Mouse (Mus musculus): Measurements from ENCODE around the gene Ift57.
A peak's percentile ranks its signal among the peaks of the same experiment; 100 is the strongest.

Ift57 gene

DNA sequence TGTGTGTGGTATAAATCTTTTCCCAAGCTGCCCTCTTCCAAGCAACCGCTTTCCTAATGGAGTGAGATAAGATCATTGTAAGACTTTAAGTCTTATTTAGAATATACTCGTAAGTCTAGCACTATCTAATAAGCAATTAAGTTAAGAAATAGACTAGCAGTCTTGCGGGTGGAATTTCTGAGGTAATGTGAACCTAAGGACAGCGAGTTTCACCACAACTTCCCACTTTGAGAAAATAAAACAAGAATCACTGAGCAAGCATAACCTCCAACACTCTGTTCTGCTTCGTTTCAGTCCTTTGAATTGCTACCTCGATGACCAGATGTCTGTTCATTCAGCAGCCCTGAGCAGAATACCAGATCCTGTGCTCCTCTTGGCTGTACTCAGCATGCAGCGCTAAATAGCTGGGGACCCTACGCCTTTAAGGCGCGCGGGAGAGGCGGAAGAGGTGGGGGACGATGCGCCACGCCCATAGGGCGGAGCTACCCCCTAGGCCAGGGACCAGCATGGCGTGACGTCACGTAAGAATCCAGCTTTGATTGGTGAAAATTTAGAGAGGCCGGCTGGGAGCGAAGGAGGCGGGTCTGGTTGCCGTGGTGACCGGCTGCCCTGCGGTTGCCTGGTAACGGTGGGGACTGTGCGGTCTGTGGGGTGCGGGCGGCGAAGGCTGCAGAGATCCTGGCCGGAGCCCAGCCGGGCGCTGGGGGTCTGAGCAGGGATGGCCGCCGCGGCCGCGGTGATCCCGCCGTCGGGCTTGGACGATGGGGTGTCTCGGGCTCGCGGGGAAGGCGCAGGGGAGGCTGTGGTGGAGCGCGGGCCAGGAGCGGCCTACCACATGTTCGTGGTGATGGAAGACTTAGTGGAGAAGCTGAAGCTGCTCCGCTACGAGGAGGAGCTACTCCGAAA, at the start of gene Ift57:
Gene Ift57 (plus strand): TSS at position 614 of the 906 bp plus-strand sequence.
- DNase-seq (ENCODE audit: low spot score in 2 of 2): peak; percentile 97 to 99

DNA sequence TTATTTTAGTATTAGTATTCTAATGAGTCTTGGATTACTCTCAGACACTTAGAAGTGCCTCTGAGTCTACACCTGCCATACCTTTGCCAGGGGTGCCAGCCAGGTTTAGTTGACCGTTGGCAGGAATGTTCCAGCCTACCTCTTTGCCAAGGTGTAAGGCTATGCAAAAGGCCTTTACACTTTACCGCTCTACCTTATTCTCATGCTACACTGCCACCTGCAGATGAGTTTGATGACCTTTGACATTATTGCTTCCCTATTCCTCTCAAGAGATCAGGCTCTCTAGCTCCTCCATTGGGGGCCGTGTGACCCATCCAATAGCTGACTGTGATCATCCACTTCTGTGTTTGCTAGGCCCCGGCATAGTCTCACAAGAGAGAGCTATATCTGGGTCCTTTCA, 41.9 kb upstream of the Ift57 start:
- no peak for DNase-seq (ENCODE audit: low spot score in 2 of 2)

DNA sequence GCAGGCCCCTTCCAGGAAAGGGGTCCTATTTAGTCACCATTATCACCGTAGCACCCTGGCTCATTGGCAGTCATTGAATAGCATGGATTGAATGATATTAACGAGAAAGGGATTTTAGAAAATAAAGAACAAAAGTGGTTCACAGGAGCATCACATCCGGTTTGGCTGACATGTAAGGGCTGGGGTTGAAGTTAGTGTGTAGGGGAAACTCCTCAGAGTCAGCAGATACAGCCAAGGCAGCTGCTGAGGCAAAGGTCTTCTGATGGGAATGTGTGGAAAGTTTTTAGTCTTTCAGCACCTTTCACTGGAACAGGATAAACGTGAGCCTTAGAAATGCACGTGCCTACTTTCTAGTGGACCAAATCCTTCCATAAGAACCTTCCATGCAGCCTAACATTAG, 41.0 kb upstream of the Ift57 start:
- DNase-seq (ENCODE audit: low spot score in 2 of 2): no peak

DNA sequence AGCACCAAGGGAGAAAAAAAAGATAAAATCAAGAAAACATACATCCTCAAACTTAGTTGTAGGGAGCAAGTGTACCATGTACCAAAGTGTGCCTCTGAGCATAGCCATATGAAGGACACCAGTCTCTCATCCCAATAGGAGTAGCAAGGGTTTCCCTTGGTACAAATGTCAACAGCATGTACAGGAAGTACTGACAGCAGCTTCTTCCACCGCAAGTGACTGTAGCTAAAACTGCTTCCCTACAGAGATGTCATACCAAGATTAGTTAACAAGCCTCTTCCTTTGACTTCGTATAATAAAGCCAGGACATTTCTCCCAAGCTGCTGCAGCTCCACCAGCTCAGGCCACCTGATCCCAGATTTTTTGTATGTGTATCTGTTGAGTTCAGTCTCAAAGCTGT, 39.9 kb upstream of the Ift57 start:
- no peak for DNase-seq (ENCODE audit: low spot score in 2 of 2)

DNA sequence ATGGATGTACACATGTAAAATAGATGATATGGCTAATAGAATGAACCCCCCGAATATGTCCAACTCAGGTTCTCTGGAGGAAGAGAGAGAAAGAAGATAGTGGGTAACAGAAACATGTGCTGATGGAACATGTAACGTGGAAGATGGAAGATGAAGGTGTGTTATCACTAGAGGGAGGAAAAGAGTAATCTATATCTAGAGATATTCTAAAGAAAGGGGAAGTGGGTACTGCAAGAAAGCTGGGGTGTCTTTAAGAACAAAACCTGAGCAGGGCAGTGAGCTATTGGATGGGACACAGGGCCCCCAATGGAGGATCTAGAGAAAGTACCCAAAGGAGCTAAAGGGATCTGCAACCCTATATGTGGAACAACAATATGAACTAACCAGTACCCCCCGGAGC, 38.9 kb upstream of the Ift57 start:
- no peak for DNase-seq (ENCODE audit: low spot score in 2 of 2)

DNA sequence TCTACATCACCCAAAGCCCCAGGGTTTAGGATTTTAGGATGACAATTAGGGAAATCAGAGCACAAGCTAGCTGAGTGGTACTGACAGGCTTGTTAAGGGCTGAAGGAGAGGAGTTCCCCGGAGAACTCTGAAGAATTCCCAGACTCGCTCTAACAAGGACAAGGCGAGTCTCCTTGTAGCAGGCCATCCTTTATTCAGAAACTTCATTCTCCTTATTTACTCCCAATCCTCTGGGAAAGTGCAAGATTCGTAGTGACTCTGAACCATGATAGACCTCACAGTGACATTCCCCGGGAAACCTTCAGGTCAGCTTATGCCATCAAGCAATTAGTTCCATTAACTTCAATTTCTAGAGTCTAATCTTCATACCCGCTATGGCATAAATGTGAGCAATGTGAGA, 36.8 kb upstream of the Ift57 start:
- no peak for DNase-seq (ENCODE audit: low spot score in 2 of 2)

DNA sequence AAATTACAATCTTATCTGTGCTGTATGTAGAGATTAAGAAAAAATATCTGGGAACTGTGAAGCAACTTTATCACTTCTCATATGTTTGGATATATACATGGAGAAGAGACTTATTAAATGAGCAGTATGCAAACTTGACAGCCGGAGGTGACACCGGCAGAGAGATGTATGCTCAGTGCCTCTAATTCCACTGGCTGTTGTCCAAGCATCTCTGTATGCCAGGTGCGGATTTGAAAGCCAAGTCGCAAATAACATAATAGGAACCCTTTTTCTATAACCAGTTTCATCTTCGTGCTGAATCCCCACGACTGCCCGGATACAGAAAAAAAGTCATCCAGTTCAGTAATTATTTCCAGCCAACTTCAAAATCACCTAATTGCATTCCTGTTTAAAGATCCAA, 34.4 kb upstream of the Ift57 start:
- DNase-seq (ENCODE audit: low spot score in 2 of 2): no peak

DNA sequence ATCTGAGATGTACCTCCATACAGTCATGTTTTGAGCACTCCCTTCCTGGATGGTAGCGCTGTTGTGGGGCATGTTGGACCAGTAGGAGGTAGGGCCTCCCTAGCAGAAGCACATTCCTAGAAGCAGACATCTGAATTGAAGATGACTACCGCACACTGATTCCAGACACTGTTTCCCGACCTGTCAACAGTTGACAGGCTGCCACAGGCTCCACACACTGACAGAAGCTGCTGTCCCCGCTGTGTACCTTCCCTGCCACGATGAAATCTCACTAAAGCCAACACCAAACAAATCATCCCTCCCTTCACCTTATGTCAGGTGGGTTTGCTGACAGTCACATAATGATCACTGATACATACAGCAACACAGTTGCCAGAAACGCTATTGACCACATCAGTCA, 19.4 kb upstream of the Ift57 start:
- DNase-seq (ENCODE audit: low spot score in 2 of 2): no peak

DNA sequence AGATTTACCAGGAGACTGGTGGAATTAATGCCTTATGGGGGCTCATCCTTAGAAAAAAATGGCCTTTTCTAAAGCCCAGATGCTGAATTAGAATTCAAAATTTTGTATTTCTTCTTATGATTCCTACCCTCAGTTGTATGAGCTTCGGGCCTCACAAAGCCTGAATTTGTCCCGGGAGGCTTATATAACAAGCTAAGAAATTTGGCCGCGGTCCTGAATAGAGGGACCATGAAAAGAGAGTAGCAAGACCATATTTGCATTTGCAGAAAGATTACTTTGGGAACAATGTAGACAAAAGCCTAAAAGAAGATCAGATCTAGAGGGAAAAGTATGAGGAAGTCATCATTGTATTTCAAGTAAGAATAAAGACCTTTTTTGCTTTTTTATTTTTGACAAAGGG, 14.1 kb upstream of the Ift57 start:
- no peak for DNase-seq (ENCODE audit: low spot score in 2 of 2)

DNA sequence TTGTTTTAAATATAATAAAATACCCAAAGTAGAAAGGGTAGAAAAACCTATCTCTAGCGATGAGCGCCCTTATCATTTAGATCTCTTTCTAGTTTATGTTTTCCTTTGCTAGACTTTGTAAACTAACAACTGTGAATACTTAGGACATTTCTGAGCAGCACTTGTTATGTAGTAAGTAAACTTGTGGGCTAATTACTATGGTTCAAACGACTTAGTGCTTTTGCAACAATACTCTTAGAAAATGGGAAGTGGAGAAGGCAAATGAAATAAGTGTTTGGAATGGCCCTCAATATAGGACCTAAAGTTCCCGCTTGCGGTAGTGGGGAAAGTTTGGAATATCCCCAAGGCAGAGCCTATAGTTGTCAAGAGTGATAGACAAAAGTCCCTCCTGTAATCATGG, 788 bp downstream of the Ift57 start:
- no peak for DNase-seq (ENCODE audit: low spot score in 2 of 2)

DNA sequence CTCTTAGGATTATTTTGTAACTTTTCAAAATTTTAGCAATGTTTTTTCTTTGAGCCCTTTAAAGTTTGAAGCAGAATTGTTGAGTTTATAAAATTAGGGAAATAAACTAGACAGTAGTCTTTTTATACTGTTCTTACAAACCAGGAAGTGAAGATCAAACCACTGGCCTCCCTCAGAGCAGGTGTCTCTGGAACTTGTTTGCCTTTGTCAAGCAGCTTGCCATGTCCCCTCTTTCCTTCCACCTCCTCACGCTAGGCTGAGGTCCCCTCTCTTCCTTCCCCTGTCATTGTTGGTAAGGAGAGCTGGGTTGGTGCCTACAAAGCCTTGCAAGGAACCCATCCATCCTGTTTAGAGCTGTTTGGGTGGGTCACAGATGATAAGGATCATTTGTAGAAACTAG, 9.0 kb downstream of the Ift57 start:
- DNase-seq (ENCODE audit: low spot score in 2 of 2): no peak

DNA sequence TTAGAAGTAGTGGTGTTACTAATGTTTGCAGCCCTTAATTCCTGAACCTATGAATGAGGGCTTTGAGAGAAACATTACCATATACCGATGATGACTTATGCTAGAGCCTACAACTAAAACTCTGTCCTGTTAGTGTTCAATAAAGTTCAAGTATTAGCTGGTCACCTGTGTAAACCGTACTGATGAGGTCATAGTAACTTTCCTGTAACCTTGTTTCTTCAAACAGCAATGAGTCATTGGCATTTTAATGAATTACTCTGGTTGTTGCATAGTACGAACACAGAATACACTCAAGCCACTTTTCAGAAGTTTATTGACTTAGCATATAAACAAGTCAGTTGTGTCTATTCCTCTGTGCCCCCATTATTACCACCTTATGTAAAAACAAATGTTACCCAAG, 11.2 kb downstream of the Ift57 start:
- DNase-seq (ENCODE audit: low spot score in 2 of 2): no peak

DNA sequence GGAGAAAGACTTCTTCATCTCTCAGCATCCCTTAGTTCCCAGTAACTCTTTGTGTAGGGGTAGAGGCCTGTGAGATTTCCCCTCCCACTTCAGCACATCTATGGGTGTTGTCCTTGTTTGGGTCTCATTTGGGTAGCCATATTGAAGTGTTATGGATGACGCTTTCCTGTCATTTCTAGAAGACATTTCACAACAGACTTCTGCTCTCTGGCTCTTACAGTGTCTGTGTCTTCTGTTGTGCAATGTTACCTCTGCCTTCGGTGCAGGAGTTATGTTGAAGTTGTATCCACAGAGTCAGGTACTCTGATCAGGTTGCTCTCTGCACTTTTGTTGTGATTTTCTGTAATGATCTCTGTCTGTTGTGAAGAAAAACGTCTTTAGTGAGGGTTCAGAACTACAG, 14.3 kb downstream of the Ift57 start:
- DNase-seq (ENCODE audit: low spot score in 2 of 2): no peak

DNA sequence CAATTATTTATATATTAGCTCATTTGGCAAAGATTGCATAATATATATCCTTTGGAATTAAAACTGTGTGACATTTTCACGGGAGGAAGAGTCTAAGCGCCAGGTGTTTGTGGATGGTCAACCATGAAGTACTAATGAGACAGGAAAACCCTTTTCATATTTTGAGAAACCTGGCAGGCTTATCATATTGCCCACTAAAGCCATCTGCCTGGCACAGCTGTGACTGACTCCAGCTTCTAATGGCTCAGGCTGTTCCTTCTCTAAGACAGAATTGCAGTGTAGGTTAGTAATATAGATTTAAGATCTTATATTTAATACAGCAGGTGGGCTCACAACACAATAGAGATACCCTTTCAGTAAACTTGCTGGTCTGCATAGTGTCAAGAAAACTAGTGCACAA, 21.6 kb downstream of the Ift57 start:
- DNase-seq (ENCODE audit: low spot score in 2 of 2): no peak

DNA sequence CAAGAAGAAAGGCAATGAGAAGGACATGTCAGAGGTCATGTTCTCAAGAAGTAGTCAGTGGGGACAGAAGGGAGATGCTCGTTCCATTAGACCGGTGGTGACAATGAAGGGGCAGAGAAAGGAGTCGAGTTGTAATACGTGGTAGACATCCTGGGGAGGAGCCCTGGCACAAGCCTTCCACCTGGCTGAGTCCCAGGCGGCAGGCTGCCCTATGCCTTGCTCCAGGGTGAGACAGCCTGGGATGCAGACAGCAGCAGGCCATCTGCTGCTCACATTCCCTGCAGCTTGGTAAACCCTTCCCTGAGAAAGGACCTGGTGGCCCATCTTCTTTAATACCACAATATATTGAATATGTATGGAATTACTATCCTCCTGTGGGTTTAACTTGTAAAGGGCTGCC, 22.6 kb downstream of the Ift57 start:
- no peak for DNase-seq (ENCODE audit: low spot score in 2 of 2)

DNA sequence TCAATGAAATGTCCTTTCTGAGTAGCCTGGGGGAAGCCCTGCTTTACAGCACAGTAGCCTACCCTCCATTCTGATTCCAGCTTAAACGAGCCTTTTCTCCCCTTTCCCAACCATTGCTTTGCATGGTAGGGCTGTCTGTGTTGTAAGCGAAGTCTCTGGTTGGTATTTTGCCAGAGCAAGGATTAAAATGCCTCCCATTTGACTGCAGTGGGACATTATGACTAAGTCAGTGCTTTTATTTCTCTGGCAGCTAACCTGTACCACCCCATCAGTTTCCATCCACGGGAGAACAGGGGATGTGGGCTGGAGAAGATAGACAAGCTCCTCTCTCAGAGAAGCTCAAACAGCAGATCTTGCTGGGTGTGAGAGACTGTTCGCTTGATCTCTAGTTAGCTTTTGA, 24.2 kb downstream of the Ift57 start:
- no peak for DNase-seq (ENCODE audit: low spot score in 2 of 2)

DNA sequence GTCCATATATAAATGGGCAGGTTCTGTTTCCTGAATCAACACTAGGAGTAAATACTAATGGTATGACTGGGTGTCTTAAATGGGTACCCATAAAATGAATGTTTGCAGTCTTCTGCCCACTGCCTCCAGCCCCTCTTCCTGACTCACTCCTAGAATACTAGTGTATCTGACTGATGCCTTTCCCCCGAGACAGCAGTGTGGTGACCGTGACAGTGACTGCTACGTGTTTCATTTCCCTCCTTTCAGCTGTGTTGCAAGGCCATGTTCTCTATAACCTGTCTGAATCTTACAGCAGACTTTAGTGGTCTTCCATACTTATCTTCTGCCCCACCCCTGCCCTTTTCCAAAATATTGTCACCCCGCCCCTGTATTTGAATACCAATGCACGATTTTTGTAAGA, 25.2 kb downstream of the Ift57 start:
- DNase-seq (ENCODE audit: low spot score in 2 of 2): no peak

DNA sequence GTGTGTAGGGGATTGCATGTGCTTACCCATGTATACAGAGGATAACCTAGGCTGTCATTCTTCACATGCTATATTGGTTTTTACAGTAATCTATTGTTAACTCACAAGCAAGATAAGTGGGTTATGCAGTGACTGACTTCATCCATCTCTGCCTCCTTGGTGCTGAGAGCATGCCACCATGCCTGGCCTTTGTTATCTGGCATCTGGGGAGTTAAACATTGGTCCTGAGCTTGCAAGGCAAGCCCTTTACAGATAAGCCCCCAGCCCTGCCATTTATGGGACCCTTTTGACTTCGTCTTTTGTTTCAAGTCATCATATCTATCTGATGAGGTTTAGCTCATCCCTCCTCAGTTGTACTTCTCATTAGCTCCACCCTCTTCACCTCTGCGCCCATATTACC, 25.9 kb downstream of the Ift57 start:
- DNase-seq (ENCODE audit: low spot score in 2 of 2): no peak

DNA sequence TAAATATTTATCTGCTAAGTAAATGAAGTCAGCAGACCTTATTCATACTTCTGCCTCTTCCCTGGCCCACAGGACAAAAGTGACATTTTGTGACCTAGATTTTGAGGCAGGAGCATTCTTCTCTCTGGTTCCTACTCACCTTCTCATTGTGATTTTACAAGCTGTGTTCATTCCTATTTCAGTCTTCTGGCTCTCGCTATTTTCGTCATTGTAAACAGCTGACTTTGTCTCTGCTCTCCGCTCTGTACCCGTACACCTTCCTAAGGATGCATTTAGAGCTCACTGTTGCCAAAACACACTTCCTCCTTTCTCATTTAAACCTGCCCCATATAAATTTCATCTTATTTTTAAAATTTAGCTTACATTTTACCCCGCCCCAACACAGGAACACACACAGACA, 26.4 kb downstream of the Ift57 start:
- no peak for DNase-seq (ENCODE audit: low spot score in 2 of 2)

DNA sequence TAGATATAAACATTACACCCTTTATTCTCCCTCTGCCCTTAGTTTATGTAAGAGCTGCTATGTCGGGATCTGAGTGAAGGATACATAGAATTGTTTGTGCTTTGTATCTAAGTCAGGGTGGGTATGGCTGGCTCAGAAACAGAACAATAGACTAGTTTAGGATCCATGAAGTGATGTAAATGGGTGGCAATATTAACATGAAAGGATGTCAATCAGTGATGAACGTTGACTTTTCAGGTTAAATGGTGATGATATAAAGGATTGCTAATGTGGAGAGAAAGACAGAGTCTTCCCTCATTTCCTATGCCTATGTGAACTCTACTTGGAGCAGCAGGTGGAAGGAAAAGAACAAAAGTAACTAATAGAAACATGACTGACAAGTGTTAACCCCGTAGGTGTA, 27.2 kb downstream of the Ift57 start:
- DNase-seq (ENCODE audit: low spot score in 2 of 2): no peak

DNA sequence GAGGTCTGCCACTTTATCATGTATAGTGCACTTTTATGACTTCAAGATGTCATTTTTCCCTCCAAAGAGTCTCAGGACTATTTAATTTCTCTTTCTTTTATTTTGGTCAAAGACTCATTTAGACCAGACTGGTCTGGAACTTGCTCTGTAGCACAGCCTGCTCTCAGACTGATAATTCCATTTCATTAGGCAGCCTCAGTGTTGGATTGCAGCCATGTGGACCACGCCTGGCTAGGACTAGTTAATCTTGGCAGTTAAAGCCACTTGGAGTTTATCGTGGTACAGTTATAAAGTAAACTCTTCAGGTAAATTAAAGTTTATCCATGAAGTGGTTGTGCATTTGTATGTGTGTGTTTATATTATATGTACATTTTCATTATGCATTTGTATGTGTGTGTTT, 27.7 kb downstream of the Ift57 start:
- DNase-seq (ENCODE audit: low spot score in 2 of 2): no peak

DNA sequence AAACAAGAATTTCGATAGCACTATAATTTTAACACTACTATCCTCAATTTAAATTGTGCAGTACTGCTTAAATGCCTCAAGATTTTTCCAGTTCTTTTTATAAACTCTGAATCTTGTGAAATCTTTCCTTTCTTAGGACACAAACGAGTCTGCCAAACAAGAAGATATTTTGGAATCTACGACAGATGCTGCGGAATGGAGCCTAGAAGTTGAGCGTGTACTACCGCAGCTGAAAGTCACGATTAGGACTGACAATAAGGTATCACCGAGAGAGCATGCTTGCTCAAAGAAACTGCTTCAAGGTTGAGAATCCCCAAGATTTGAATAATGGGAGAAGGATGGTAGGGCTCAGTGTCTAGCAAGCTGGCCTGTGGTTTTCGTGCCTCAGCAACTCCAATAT, 37.5 kb downstream of the Ift57 start:
- peak; percentile 45 to 80 for DNase-seq (ENCODE audit: low spot score in 2 of 2)

DNA sequence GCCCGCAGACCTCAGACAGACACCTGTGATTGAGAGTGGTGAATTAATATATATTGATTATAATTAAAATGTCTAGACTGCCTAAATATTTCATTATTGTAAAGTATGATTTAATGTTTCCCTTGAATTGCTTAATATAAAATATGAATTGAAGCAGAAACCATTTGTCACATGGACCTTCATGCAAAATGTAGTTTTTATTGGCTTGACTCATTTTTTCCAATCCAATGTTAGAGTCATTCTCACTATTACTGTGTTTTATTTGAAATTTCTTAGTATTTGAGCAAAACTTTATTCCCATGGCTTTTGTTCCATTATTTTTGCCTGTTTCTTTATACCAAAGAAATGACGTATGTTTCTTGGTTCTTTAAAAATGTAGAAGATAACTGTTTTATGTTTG, 48.3 kb downstream of the Ift57 start:
- DNase-seq (ENCODE audit: low spot score in 2 of 2): no peak

DNA sequence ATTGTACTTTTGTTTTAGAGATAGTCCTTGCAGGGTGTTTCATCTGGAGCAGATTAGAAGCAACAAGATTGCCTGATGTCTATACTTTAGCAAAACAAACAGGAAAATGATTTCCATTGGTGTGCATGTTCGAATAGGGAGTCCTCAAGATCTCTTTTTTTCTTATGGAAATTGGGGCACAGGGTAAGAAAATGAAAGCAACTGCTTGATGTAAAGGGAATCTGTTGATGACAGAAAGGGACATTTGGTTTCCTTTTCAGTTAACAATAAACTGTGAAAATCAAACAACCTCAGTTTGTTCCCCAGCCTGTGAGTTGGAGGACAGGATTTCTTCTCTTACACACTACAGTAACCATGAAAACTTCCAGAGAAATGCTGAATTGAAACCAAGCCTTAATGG, 53.9 kb downstream of the Ift57 start:
- DNase-seq (ENCODE audit: low spot score in 2 of 2): no peak
